Comparison of ENCODE assay signal across 8 mouse cellular contexts in genomic region chr4:116076369-116077231, GRCm38 (mm10). TPM values are rescaled to one million over a fixed set of nuclear protein-coding genes. Genes with fewer than 3 reads are reported as not detected.
DNase-seq lines count a peak whose midpoint lies in the region; ATAC-seq and TF ChIP-seq lines count a peak whose summit lies in the region.

No protein-coding gene starts in this region.

- peak overlapping the region; percentile 91 for H3K4me2 ChIP-seq in intestine, embryonic 14.5 days (ENCODE audit: low read length)
- peak overlapping the region; percentile 89 for H3K4me2 ChIP-seq in liver, embryonic 12.5 days
- H3K4me2 ChIP-seq in midbrain, postnatal 0 days (ENCODE audit: low read depth, low read length, poor library complexity, severe bottlenecking), result peak overlapping the region; percentile 94

- H3K27me3 ChIP-seq in intestine, embryonic 14.5 days (replicated peaks; ENCODE audit: control insufficient read depth, insufficient read depth, low read length), result no peaks in the 10 kb centered on the region
- no peaks in the 10 kb centered on the region for H3K27me3 ChIP-seq in liver, embryonic 12.5 days (replicated peaks)
- no peaks in the 10 kb centered on the region for H3K27me3 ChIP-seq in midbrain, postnatal 0 days (ENCODE audit: insufficient read depth, low read length)

- H3K36me3 ChIP-seq in intestine, embryonic 14.5 days (ENCODE audit: control insufficient read depth, insufficient read depth, low read length), result peaks cover 20% of the 10 kb centered on the region
- H3K36me3 ChIP-seq in liver, embryonic 12.5 days, result peaks cover 33% of the 10 kb centered on the region
- H3K36me3 ChIP-seq in midbrain, postnatal 0 days (ENCODE audit: insufficient read depth, low read length), result peaks cover 10% of the 10 kb centered on the region

- H3K9me3 ChIP-seq in intestine, embryonic 14.5 days (ENCODE audit: control insufficient read depth, low read length), result no peaks in the 10 kb centered on the region
- H3K9me3 ChIP-seq in liver, embryonic 12.5 days (replicated peaks), result no peaks in the 10 kb centered on the region
- no peaks in the 10 kb centered on the region for H3K9me3 ChIP-seq in midbrain, postnatal 0 days (ENCODE audit: low read length)

- 2% methylated on average over 37 of the region's 37 CpGs for WGBS in intestine, embryonic 14.5 days
- 1% methylated on average over 37 of the region's 37 CpGs for WGBS in liver, embryonic 12.5 days (ENCODE audit: insufficient replicate concordance)
- WGBS in midbrain, postnatal 0 days, result 2% methylated on average over 37 of the region's 37 CpGs

- H3K4me1 ChIP-seq in intestine, embryonic 14.5 days (replicated peaks; ENCODE audit: control insufficient read depth, insufficient read depth, low read length), result peaks cover 29% of the 10 kb centered on the region
- peaks cover 43% of the 10 kb centered on the region for H3K4me1 ChIP-seq in liver, embryonic 12.5 days
- H3K4me1 ChIP-seq in midbrain, postnatal 0 days (ENCODE audit: insufficient read depth, low read length), result peaks cover 22% of the 10 kb centered on the region

- TF ChIP-seq CTCF in midbrain, postnatal 0 days (IDR thresholded peaks at IDR 0.05), result no peak

- H3K27ac ChIP-seq in intestine, embryonic 14.5 days (ENCODE audit: low read depth), result peak overlapping the region; percentile 98
- peak overlapping the region; percentile 97 for H3K27ac ChIP-seq in liver, embryonic 12.5 days
- peak overlapping the region; percentile 91 for H3K27ac ChIP-seq in midbrain, postnatal 0 days (ENCODE audit: low read depth, low read length)

- H3K4me3 ChIP-seq in intestine, embryonic 14.5 days (ENCODE audit: low read depth, low read length), result peak overlapping the region; percentile 66
- H3K4me3 ChIP-seq in liver, embryonic 12.5 days, result peak overlapping the region; percentile 96
- H3K4me3 ChIP-seq in midbrain, postnatal 0 days (ENCODE audit: low read depth, low read length), result peak overlapping the region; percentile 99

- peak; percentile 19 for ATAC-seq in intestine, embryonic 14.5 days (replicated peaks; ENCODE audit: low FRiP score, low TSS enrichment, low read depth)
- peak; percentile 35 for ATAC-seq in liver, embryonic 12.5 days
- peak; percentile 3; the same call in 1 of the 2 replicates for ATAC-seq in midbrain, postnatal 0 days (ENCODE audit: low FRiP score)

- intact Hi-C loops in gastrocnemius, postnatal 36 days (cut with DNase I), result no loop called here

- DNase-seq in 3134 (ENCODE audit: extremely low read depth, insufficient read length, low spot score), result peak; percentile 77
- peak; percentile 67 for DNase-seq in Muller cell, postnatal 12 days (ENCODE audit: inconsistent ontology term)
- peak; percentile 66 to 67 for DNase-seq in cerebellum, postnatal 25 days
- peak; percentile 21 to 51 for DNase-seq in gastrocnemius, postnatal 36 days
- DNase-seq in intestine, embryonic 14.5 days (ENCODE audit: low spot score), result peak; percentile 81
- peak; percentile 27 for DNase-seq in midbrain, postnatal 0 days (ENCODE audit: low spot score)
- DNase-seq in urinary bladder, postnatal 25 days (ENCODE audit: low spot score), result peak; percentile 33

- H3K9ac ChIP-seq in intestine, embryonic 14.5 days (ENCODE audit: low read length), result peak overlapping the region; percentile 82
- peak overlapping the region; percentile 99 for H3K9ac ChIP-seq in liver, embryonic 12.5 days
- H3K9ac ChIP-seq in midbrain, postnatal 0 days (replicated peaks; ENCODE audit: low read length, poor library complexity, severe bottlenecking), result peak overlapping the region; percentile 97

RNA-seq across cellular contexts. Expression of gene Lrrc41, which starts 1.5 kb away (rescaled TPM):
- 10 to 100 TPM; 17.3 to 19.3 TPM for total RNA-seq in gastrocnemius, postnatal 36 days (2021)
- polyA plus RNA-seq in intestine, embryonic 14.5 days (2014; fragmentation: Nextera tagmentation; extraction: Ambion mirVana), result 73.4 and 78.9 TPM in 2 replicates
- polyA plus RNA-seq in liver, embryonic 12.5 days (2016; fragmentation: Nextera tagmentation; extraction: Ambion mirVana), result 42.2 and 43.7 TPM in 2 replicates
- total RNA-seq in midbrain, postnatal 0 days (2014; rRNA removed), result 103 and 129 TPM in 2 replicates
- polyA plus RNA-seq in midbrain, postnatal 0 days (2015; fragmentation: Nextera tagmentation; extraction: Ambion mirVana), result 70.0 and 71.6 TPM in 2 replicates

RNA-seq across cellular contexts. Expression of gene Uqcrh, which starts 1.7 kb away (rescaled TPM):
- 100 to 1,000 TPM; 843 to 875 TPM for total RNA-seq in gastrocnemius, postnatal 36 days (2021)
- 595 and 617 TPM in 2 replicates for polyA plus RNA-seq in intestine, embryonic 14.5 days (2014; fragmentation: Nextera tagmentation; extraction: Ambion mirVana)
- polyA plus RNA-seq in liver, embryonic 12.5 days (2016; fragmentation: Nextera tagmentation; extraction: Ambion mirVana), result 326 and 344 TPM in 2 replicates
- 247 and 307 TPM in 2 replicates for total RNA-seq in midbrain, postnatal 0 days (2014; rRNA removed)
- polyA plus RNA-seq in midbrain, postnatal 0 days (2015; fragmentation: Nextera tagmentation; extraction: Ambion mirVana), result 429 and 468 TPM in 2 replicates

RNA-seq across cellular contexts. Expression of gene Nsun4, which starts 22.9 kb away (rescaled TPM):
- total RNA-seq in gastrocnemius, postnatal 36 days (2021), result 10 to 100 TPM; 12.5 to 14.5 TPM
- 21.6 and 22.4 TPM in 2 replicates for polyA plus RNA-seq in intestine, embryonic 14.5 days (2014; fragmentation: Nextera tagmentation; extraction: Ambion mirVana)
- 10.7 and 11.4 TPM in 2 replicates for polyA plus RNA-seq in liver, embryonic 12.5 days (2016; fragmentation: Nextera tagmentation; extraction: Ambion mirVana)
- 8.7 and 10.9 TPM in 2 replicates for total RNA-seq in midbrain, postnatal 0 days (2014; rRNA removed)
- 8.7 and 8.9 TPM in 2 replicates for polyA plus RNA-seq in midbrain, postnatal 0 days (2015; fragmentation: Nextera tagmentation; extraction: Ambion mirVana)

RNA-seq across cellular contexts. Expression of gene Rad54l, which starts 46.9 kb away (rescaled TPM):
- total RNA-seq in gastrocnemius, postnatal 36 days (2021), result under 1 TPM; 0.77 to 0.99 TPM
- polyA plus RNA-seq in intestine, embryonic 14.5 days (2014; fragmentation: Nextera tagmentation; extraction: Ambion mirVana), result 33.0 and 36.5 TPM in 2 replicates
- 45.0 and 45.4 TPM in 2 replicates for polyA plus RNA-seq in liver, embryonic 12.5 days (2016; fragmentation: Nextera tagmentation; extraction: Ambion mirVana)
- 1.9 and 3.0 TPM in 2 replicates for total RNA-seq in midbrain, postnatal 0 days (2014; rRNA removed)
- 2.4 and 2.5 TPM in 2 replicates for polyA plus RNA-seq in midbrain, postnatal 0 days (2015; fragmentation: Nextera tagmentation; extraction: Ambion mirVana)

RNA-seq across cellular contexts. Expression of gene Pomgnt1, which starts 47.0 kb away (rescaled TPM):
- 10 to 100 TPM; 41.2 to 49.5 TPM for total RNA-seq in gastrocnemius, postnatal 36 days (2021)
- 53.7 and 57.4 TPM in 2 replicates for polyA plus RNA-seq in intestine, embryonic 14.5 days (2014; fragmentation: Nextera tagmentation; extraction: Ambion mirVana)
- 23.8 and 24.2 TPM in 2 replicates for polyA plus RNA-seq in liver, embryonic 12.5 days (2016; fragmentation: Nextera tagmentation; extraction: Ambion mirVana)
- 78.5 and 80.9 TPM in 2 replicates for total RNA-seq in midbrain, postnatal 0 days (2014; rRNA removed)
- polyA plus RNA-seq in midbrain, postnatal 0 days (2015; fragmentation: Nextera tagmentation; extraction: Ambion mirVana), result 58.1 and 61.9 TPM in 2 replicates

Comparison
In these comparisons a context has a peak if more than half of its experiments do, and no peak if none do; other contexts are left out.
1. Peak in every context shown above with its lines: DNase-seq, ATAC-seq, H3K4me3 ChIP-seq and H3K27ac ChIP-seq.
2. DNase-seq: peak in every context shown above with its lines; median percentile 81 in intestine, embryonic 14.5 days; 77 in 3134; 67 in Muller cell, postnatal 12 days; 66 in cerebellum, postnatal 25 days; 36 in gastrocnemius, postnatal 36 days; 33 in urinary bladder, postnatal 25 days; 27 in midbrain, postnatal 0 days.